Mouse (Mus musculus): ENCODE measurements at regions not wholly inside any gene's neighbourhood (a gene's known extent, or its start where the extent isn't known, plus 50 kb on each side); places are given as distances from the start of the nearest gene placed in this dataset.

DNA sequence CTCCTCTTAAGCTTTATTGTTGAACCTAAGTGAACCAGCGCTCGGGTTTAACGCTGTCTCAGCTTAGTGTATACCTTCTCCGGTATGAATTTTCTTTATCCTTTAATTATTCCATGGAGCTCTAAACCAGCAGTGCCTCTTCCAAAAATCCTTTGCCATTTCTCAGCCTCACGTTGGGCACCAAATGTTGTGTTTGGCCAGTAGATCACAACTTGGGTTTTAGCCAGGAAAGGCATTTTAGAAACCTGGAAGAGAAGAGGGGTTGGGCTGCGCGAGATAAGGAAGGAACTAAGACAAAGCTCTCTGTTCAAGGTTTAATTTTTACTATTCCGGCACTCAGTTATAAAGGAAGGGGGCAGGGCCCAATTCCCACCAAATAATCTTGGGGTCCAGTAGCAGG, 61.9 kb upstream of the Gm14444 start:
- no peak for ATAC-seq (replicated peaks; ENCODE audit: insufficient number of reproducible peaks, low FRiP score, low TSS enrichment, poor library complexity, severe bottlenecking)

All from monocyte, adult 5-6 weeks (primary cell).